Mouse (Mus musculus): ENCODE measurements around the gene Pyy.

DNA sequence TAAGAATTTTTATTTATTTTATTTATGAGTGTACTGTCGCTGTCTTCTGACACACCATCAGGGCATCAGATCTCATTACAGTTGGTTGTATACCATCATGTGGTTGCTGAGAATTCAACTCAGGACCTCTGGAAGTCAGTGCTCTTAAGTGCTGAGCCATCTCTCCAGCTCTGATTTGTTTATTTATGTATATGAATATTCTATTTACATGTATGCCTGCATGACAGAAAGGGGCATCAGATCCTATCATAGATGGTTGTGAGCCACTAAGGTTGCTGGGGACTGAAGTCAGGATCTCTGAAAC lies 49.1 kb upstream of the Pyy start:
- TF ChIP-seq POLR2A (IDR thresholded peaks at IDR 0.05; ENCODE audit: low read depth, low read length) (no peak), CTCF (IDR thresholded peaks at IDR 0.05; ENCODE audit: borderline replicate concordance, insufficient read depth, low read length) (no peak)
